Mouse (Mus musculus) fibroblast of lung, adult 2 months (primary cell): ENCODE data around the gene Drc1.

Experiments used
- DNase-seq: peaks from one replicate; pipeline ENCODE4 v3.0.0-alpha.2; 2011; ENCODE audit warnings: low read depth

The Drc1 gene

GRCm38 (mm10) chr5:30415876-30416275 lies 134.7 kb downstream of the Drc1 start:
- DNase-seq = no peak
